Mouse (Mus musculus): ENCODE results near the gene Nisch.

DNA sequence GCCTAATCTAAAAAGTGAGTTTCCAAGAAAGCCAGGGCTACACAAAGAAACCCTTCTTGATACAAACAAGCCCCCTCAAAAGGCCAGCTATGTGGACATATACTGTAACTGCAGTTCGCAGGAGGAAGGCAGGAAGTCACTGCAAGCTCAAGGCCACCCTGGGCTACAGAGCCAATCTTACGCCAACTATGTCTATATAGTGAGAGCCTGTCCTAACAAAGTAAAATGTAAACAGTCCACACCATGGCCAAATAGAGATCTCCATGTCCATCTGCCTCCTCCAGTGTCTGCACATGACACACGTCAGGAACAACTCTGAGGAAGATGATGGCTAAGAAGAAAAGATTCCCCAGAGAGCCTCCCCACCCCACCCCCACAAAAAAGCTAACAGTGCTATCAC is 16.7 kb downstream of the Nisch start:
- no peak for TF ChIP-seq CTCF (IDR thresholded peaks at IDR 0.05; ENCODE audit: control insufficient read depth, insufficient read depth, low read length)
- no peak for TF ChIP-seq POLR2A (IDR thresholded peaks at IDR 0.05; ENCODE audit: borderline replicate concordance, control insufficient read depth, low read depth, low read length)

Data from bone marrow, adult 2 months (tissue).